Mouse (Mus musculus): ENCODE data around the gene Hemgn. TPM values are rescaled to one million over a fixed set of nuclear protein-coding genes. Genes with fewer than 3 reads are reported as not detected.

Gene Hemgn
- polyA plus RNA-seq, 1 experiment from 2014 or later: not detected

- Histone ChIP-seq H3K4me1 (ENCODE audit: control insufficient read depth, insufficient read depth, low read length) (0 out of 2 replicates have a peak, but pooled peaks cover 4% of the 10 kb centered on the region), H3K9me3 (replicated peaks; ENCODE audit: control insufficient read depth, low read length, poor library complexity, severe bottlenecking) (no peaks in the 10 kb centered on the region), H3K36me3 (ENCODE audit: control insufficient read depth, insufficient read depth, low read length) (peaks cover 14% of the 10 kb centered on the region), H3K4me3 (ENCODE audit: low read depth, low read length) (peak overlapping the region; percentile 29; the same call in 1 of the 2 replicates), H3K9ac (ENCODE audit: low read depth, low read length) (no peak overlapping the region; the same call in 1 of the 2 replicates), H3K27ac (ENCODE audit: low read length) (no peak overlapping the region), H3K4me2 (ENCODE audit: low read length) (peak overlapping the region; percentile 52), H3K27me3 (ENCODE audit: control insufficient read depth, insufficient read depth, low read depth, low read length) (peaks cover 4% of the 10 kb centered on the region)
- 59% methylated on average over 6 of the region's 6 CpGs for WGBS
- 0 out of 2 replicates have a peak, but pooled peaks have one; percentile 8 for ATAC-seq
These were observed 38.9 kb downstream of the Hemgn start for GRCm38 (mm10) chr4:46374455-46374854.

GRCm38 (mm10) chr4:46371030-46371429 lies 42.3 kb downstream of the Hemgn start:
- ATAC-seq: no peak
- H3K4me3 ChIP-seq (ENCODE audit: low read depth, low read length): peak overlapping the region; percentile 7; the same call in 1 of the 2 replicates
- 5% methylated on average over 19 of the region's 19 CpGs for WGBS

GRCm38 (mm10) chr4:46370406-46370805 lies 42.9 kb downstream of the Hemgn start:
- WGBS: 56% methylated on average over 6 of the region's 6 CpGs
- H3K4me3 ChIP-seq (ENCODE audit: low read depth, low read length): no peak overlapping the region
- no peak overlapping the region for H3K27ac ChIP-seq (ENCODE audit: low read length)
- no peak overlapping the region for H3K4me2 ChIP-seq (ENCODE audit: low read length)
- no peaks in the 10 kb centered on the region for H3K9me3 ChIP-seq (replicated peaks; ENCODE audit: control insufficient read depth, low read length, poor library complexity, severe bottlenecking)
- no peak for ATAC-seq
- no peaks in the 10 kb centered on the region for H3K36me3 ChIP-seq (ENCODE audit: control insufficient read depth, insufficient read depth, low read length)
- peaks cover 9% of the 10 kb centered on the region for H3K27me3 ChIP-seq (ENCODE audit: control insufficient read depth, insufficient read depth, low read depth, low read length)
- no peak overlapping the region for H3K9ac ChIP-seq (ENCODE audit: low read depth, low read length)
- peaks cover 4% of the 10 kb centered on the region; the same call in 1 of the 2 replicates for H3K4me1 ChIP-seq (ENCODE audit: control insufficient read depth, insufficient read depth, low read length)

More at GRCm38 (mm10) chr4:46371030-46371429, 42.3 kb downstream of the Hemgn start:
- no peaks in the 10 kb centered on the region for H3K36me3 ChIP-seq (ENCODE audit: control insufficient read depth, insufficient read depth, low read length)
- no peak overlapping the region for H3K27ac ChIP-seq (ENCODE audit: low read length)
- H3K4me1 ChIP-seq (ENCODE audit: control insufficient read depth, insufficient read depth, low read length): peaks cover 4% of the 10 kb centered on the region; the same call in 1 of the 2 replicates
- no peaks in the 10 kb centered on the region for H3K9me3 ChIP-seq (replicated peaks; ENCODE audit: control insufficient read depth, low read length, poor library complexity, severe bottlenecking)
- peak overlapping the region; percentile 36; the same call in 1 of the 2 replicates for H3K9ac ChIP-seq (ENCODE audit: low read depth, low read length)
- peak overlapping the region; percentile 42 for H3K4me2 ChIP-seq (ENCODE audit: low read length)
- H3K27me3 ChIP-seq (ENCODE audit: control insufficient read depth, insufficient read depth, low read depth, low read length): peaks cover 7% of the 10 kb centered on the region

GRCm38 (mm10) chr4:46369070-46369469 lies 44.2 kb downstream of the Hemgn start:
- Histone ChIP-seq H3K9me3 (replicated peaks; ENCODE audit: control insufficient read depth, low read length, poor library complexity, severe bottlenecking) (no peaks in the 10 kb centered on the region), H3K4me3 (ENCODE audit: low read depth, low read length) (no peak overlapping the region), H3K4me2 (ENCODE audit: low read length) (no peak overlapping the region), H3K4me1 (ENCODE audit: control insufficient read depth, insufficient read depth, low read length) (peaks cover 4% of the 10 kb centered on the region; the same call in 1 of the 2 replicates), H3K36me3 (ENCODE audit: control insufficient read depth, insufficient read depth, low read length) (no peaks in the 10 kb centered on the region), H3K9ac (ENCODE audit: low read depth, low read length) (no peak overlapping the region), H3K27me3 (ENCODE audit: control insufficient read depth, insufficient read depth, low read depth, low read length) (peaks cover 11% of the 10 kb centered on the region), H3K27ac (ENCODE audit: low read length) (no peak overlapping the region)
- WGBS: 66% methylated on average over 4 of the region's 4 CpGs
- no peak for ATAC-seq

GRCm38 (mm10) chr4:46367487-46367959 lies 45.8 kb downstream of the Hemgn start:
- Histone ChIP-seq H3K4me2 (ENCODE audit: low read length) (0 out of 2 replicates have a peak overlapping the region, but pooled peaks have one; percentile 4), H3K27ac (ENCODE audit: low read length) (no peak overlapping the region), H3K4me3 (ENCODE audit: low read depth, low read length) (no peak overlapping the region), H3K4me1 (ENCODE audit: control insufficient read depth, insufficient read depth, low read length) (peaks cover 4% of the 10 kb centered on the region; the same call in 1 of the 2 replicates), H3K9ac (ENCODE audit: low read depth, low read length) (no peak overlapping the region), H3K36me3 (ENCODE audit: control insufficient read depth, insufficient read depth, low read length) (no peaks in the 10 kb centered on the region), H3K9me3 (replicated peaks; ENCODE audit: control insufficient read depth, low read length, poor library complexity, severe bottlenecking) (no peaks in the 10 kb centered on the region), H3K27me3 (ENCODE audit: control insufficient read depth, insufficient read depth, low read depth, low read length) (peaks cover 11% of the 10 kb centered on the region)
- WGBS: 9% methylated on average over 12 of the region's 12 CpGs
- ATAC-seq: no peak

- Histone ChIP-seq H3K9ac (ENCODE audit: low read depth, low read length) (no peak overlapping the region), H3K36me3 (ENCODE audit: control insufficient read depth, insufficient read depth, low read length) (no peaks in the 10 kb centered on the region), H3K27ac (ENCODE audit: low read length) (no peak overlapping the region), H3K27me3 (ENCODE audit: control insufficient read depth, insufficient read depth, low read depth, low read length) (peaks cover 7% of the 10 kb centered on the region; the same call in 1 of the 2 replicates), H3K4me2 (ENCODE audit: low read length) (no peak overlapping the region), H3K9me3 (replicated peaks; ENCODE audit: control insufficient read depth, low read length, poor library complexity, severe bottlenecking) (no peaks in the 10 kb centered on the region), H3K4me1 (ENCODE audit: control insufficient read depth, insufficient read depth, low read length) (no peaks in the 10 kb centered on the region; the same call in 1 of the 2 replicates), H3K4me3 (ENCODE audit: low read depth, low read length) (no peak overlapping the region)
- 82% methylated on average over 2 of the region's 2 CpGs for WGBS
- no peak for ATAC-seq
These were observed 48.9 kb downstream of the Hemgn start for GRCm38 (mm10) chr4:46364360-46364759.

GRCm38 (mm10) chr4:46361258-46361657 lies 52.0 kb downstream of the Hemgn start:
- Histone ChIP-seq H3K4me3 (ENCODE audit: low read depth, low read length) (no peak overlapping the region), H3K4me2 (ENCODE audit: low read length) (no peak overlapping the region), H3K9me3 (replicated peaks; ENCODE audit: control insufficient read depth, low read length, poor library complexity, severe bottlenecking) (no peaks in the 10 kb centered on the region), H3K4me1 (ENCODE audit: control insufficient read depth, insufficient read depth, low read length) (no peaks in the 10 kb centered on the region), H3K27ac (ENCODE audit: low read length) (no peak overlapping the region), H3K27me3 (ENCODE audit: control insufficient read depth, insufficient read depth, low read depth, low read length) (peaks cover 4% of the 10 kb centered on the region; the same call in 1 of the 2 replicates), H3K36me3 (ENCODE audit: control insufficient read depth, insufficient read depth, low read length) (no peaks in the 10 kb centered on the region), H3K9ac (ENCODE audit: low read depth, low read length) (no peak overlapping the region)
- no peak for ATAC-seq
- 84% methylated on average over 5 of the region's 5 CpGs for WGBS

- peaks cover 5% of the 10 kb centered on the region; the same call in 1 of the 2 replicates for H3K27me3 ChIP-seq (ENCODE audit: control insufficient read depth, insufficient read depth, low read depth, low read length)
- ATAC-seq: no peak
- no peak overlapping the region for H3K4me3 ChIP-seq (ENCODE audit: low read depth, low read length)
- no peaks in the 10 kb centered on the region for H3K36me3 ChIP-seq (ENCODE audit: control insufficient read depth, insufficient read depth, low read length)
- no peak overlapping the region for H3K9ac ChIP-seq (ENCODE audit: low read depth, low read length)
- no peaks in the 10 kb centered on the region for H3K9me3 ChIP-seq (replicated peaks; ENCODE audit: control insufficient read depth, low read length, poor library complexity, severe bottlenecking)
- WGBS: 78% methylated on average over 12 of the region's 12 CpGs
- H3K4me1 ChIP-seq (ENCODE audit: control insufficient read depth, insufficient read depth, low read length): no peaks in the 10 kb centered on the region
- no peak overlapping the region for H3K4me2 ChIP-seq (ENCODE audit: low read length)
- no peak overlapping the region for H3K27ac ChIP-seq (ENCODE audit: low read length)
These were observed 53.6 kb downstream of the Hemgn start for GRCm38 (mm10) chr4:46359539-46360253.
